Mouse (Mus musculus) induced T-regulatory cell, adult 2 months (primary cell): ENCODE data around the gene Phc1.
A peak's percentile ranks its signal among the peaks of the same experiment; 100 is the strongest.
"Not testable (repeated sequence)": the region's sequence is repeated elsewhere in the genome, so short reads cannot be mapped to it uniquely, and the experiment has no call there.

ENCODE experiments used
- DNase-seq: peaks from one replicate; pipeline ENCODE4 v3.0.0-alpha.2; 2012; ENCODE audit warnings: low read depth

Gene Phc1

GRCm38 (mm10) chr6:122340349-122341000 lies at the start of gene Phc1:
Gene Phc1, minus strand, starts transcription at chr6:122340561.
- DNase-seq: peak; percentile 82

GRCm38 (mm10) chr6:122389986-122390385 lies 49.6 kb upstream of the Phc1 start:
- not testable (repeated sequence) for DNase-seq

- peak; percentile 26 for DNase-seq
Observed at GRCm38 (mm10) chr6:122387177-122388028, 47.0 kb upstream of the Phc1 start.

GRCm38 (mm10) chr6:122385724-122386123 lies 45.4 kb upstream of the Phc1 start:
- no peak for DNase-seq

GRCm38 (mm10) chr6:122384886-122385285 lies 44.5 kb upstream of the Phc1 start:
- DNase-seq: no peak

GRCm38 (mm10) chr6:122383211-122383610 lies 42.9 kb upstream of the Phc1 start:
- no peak for DNase-seq

- DNase-seq: no peak
Observed at GRCm38 (mm10) chr6:122382046-122382445, 41.7 kb upstream of the Phc1 start.

GRCm38 (mm10) chr6:122368245-122368644 lies 27.9 kb upstream of the Phc1 start:
- DNase-seq: no peak

GRCm38 (mm10) chr6:122366976-122367375 lies 26.6 kb upstream of the Phc1 start:
- no peak for DNase-seq

GRCm38 (mm10) chr6:122366287-122366686 lies 25.9 kb upstream of the Phc1 start:
- DNase-seq: no peak

- DNase-seq: no peak
Observed at GRCm38 (mm10) chr6:122365706-122366105, 25.3 kb upstream of the Phc1 start.

GRCm38 (mm10) chr6:122357089-122357488 lies 16.7 kb upstream of the Phc1 start:
- no peak for DNase-seq

GRCm38 (mm10) chr6:122355909-122356308 lies 15.5 kb upstream of the Phc1 start:
- no peak for DNase-seq

GRCm38 (mm10) chr6:122347326-122347725 lies 7.0 kb upstream of the Phc1 start:
- not testable (repeated sequence) for DNase-seq

GRCm38 (mm10) chr6:122346399-122346798 lies 6.0 kb upstream of the Phc1 start:
- DNase-seq: no peak

- DNase-seq: no peak
Observed at GRCm38 (mm10) chr6:122345731-122346130, 5.4 kb upstream of the Phc1 start.

GRCm38 (mm10) chr6:122344386-122345116 lies 4.2 kb upstream of the Phc1 start:
- DNase-seq: no peak

- DNase-seq: peak; percentile 13
Observed at GRCm38 (mm10) chr6:122343719-122344118, 3.4 kb upstream of the Phc1 start.

GRCm38 (mm10) chr6:122342125-122342524 lies 1.8 kb upstream of the Phc1 start:
- no peak for DNase-seq

- DNase-seq: no peak
Observed at GRCm38 (mm10) chr6:122341038-122341810, 863 bp upstream of the Phc1 start.

- peak; percentile 95 for DNase-seq
Observed at GRCm38 (mm10) chr6:122339648-122340341, 566 bp downstream of the Phc1 start.
